8 mouse cellular contexts compared by ENCODE assay signal in the genomic region with DNA sequence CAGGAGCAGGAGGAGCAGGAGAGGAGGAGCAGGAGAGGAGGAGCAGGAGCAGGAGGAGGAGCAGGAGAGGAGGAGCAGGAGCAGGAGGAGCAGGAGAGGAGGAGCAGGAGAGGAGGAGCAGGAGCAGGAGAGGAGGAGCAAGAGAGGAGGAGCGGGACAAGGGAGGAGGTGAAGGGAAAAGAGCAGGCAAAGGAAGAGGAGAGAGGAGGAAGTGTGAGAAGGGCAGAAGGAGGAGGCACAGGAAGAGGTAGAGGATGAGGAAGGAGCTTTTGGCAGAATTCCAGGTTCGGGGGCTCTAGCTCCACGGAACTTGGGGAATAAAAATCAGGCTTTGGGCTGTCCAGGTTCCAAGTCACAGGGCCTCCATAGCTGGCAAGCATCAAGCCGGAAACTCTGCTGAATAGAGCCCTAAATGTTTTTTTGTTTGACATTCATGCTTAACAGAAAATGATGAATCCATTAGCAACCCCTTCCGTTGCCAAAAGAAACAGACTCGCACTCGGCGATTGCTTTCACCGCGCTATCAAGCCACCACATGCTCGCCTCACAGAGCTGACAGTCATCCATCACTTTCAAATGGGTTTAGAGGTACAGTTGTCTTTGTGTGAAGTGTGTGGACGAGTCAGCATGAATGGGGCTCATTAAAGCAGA.
A peak's percentile ranks its signal among the peaks of the same experiment; 100 is the strongest.
DNase-seq lines count a peak whose midpoint lies in the region; ATAC-seq and TF ChIP-seq lines count a peak whose summit lies in the region.

No protein-coding gene starts in this region.

- H3K4me3 ChIP-seq in megakaryocyte, embryonic 14.5 days (replicated peaks): peak overlapping the region; percentile 25
- no peak overlapping the region for H3K4me3 ChIP-seq in heart, postnatal 0 days (ENCODE audit: low read depth, low read length)
- H3K4me3 ChIP-seq in neural tube, embryonic 12.5 days: no peak overlapping the region

- no peaks in the 10 kb centered on the region for H3K27me3 ChIP-seq in megakaryocyte, embryonic 14.5 days (replicated peaks)
- H3K27me3 ChIP-seq in heart, postnatal 0 days (ENCODE audit: control insufficient read depth, insufficient read depth, low read length): no peaks in the 10 kb centered on the region
- H3K27me3 ChIP-seq in neural tube, embryonic 12.5 days (replicated peaks): peaks cover 5% of the 10 kb centered on the region; the same call in 1 of the 2 replicates

- H3K4me1 ChIP-seq in megakaryocyte, embryonic 14.5 days: no peaks in the 10 kb centered on the region
- no peaks in the 10 kb centered on the region for H3K4me1 ChIP-seq in heart, postnatal 0 days (ENCODE audit: control insufficient read depth, insufficient read depth)
- peaks cover 11% of the 10 kb centered on the region for H3K4me1 ChIP-seq in neural tube, embryonic 12.5 days

- no peaks in the 10 kb centered on the region for H3K36me3 ChIP-seq in megakaryocyte, embryonic 14.5 days (replicated peaks; ENCODE audit: low read length)
- H3K36me3 ChIP-seq in heart, postnatal 0 days (replicated peaks; ENCODE audit: control insufficient read depth, insufficient read depth, low read length): no peaks in the 10 kb centered on the region
- H3K36me3 ChIP-seq in neural tube, embryonic 12.5 days: no peaks in the 10 kb centered on the region

- no peak overlapping the region for H3K27ac ChIP-seq in heart, postnatal 0 days (ENCODE audit: low read depth)
- H3K27ac ChIP-seq in neural tube, embryonic 12.5 days: no peak overlapping the region

- H3K9ac ChIP-seq in heart, postnatal 0 days (replicated peaks; ENCODE audit: low read depth, low read length): no peak overlapping the region
- no peak overlapping the region for H3K9ac ChIP-seq in neural tube, embryonic 12.5 days

- DNase-seq in embryo, embryonic 9.5 days (ENCODE audit: extremely low spot score): peak; percentile 39
- peak; percentile 11 for DNase-seq in heart, postnatal 0 days (ENCODE audit: low spot score)
- DNase-seq in layer of hippocampus, postnatal 10 days (ENCODE audit: low spot score in 2 of 2): peak; percentile 33 to 55
- DNase-seq in yolk sac, embryonic 10.5 days (ENCODE audit: low spot score): no peak

- H3K4me2 ChIP-seq in heart, postnatal 0 days (ENCODE audit: low read depth, low read length): peak overlapping the region; percentile 14; the same call in 1 of the 2 replicates
- H3K4me2 ChIP-seq in neural tube, embryonic 12.5 days (replicated peaks): peak overlapping the region; percentile 45

- TF ChIP-seq EP300 in heart, postnatal 0 days (IDR thresholded peaks at IDR 0.05; ENCODE audit: low read depth): no peak

- H3K9me3 ChIP-seq in megakaryocyte, embryonic 14.5 days: peaks cover 24% of the 10 kb centered on the region
- H3K9me3 ChIP-seq in heart, postnatal 0 days (replicated peaks; ENCODE audit: control insufficient read depth, low read length): no peaks in the 10 kb centered on the region
- H3K9me3 ChIP-seq in neural tube, embryonic 12.5 days: no peaks in the 10 kb centered on the region

- no peak for ATAC-seq in megakaryocyte, adult 5-6 weeks (ENCODE audit: poor library complexity, severe bottlenecking)
- 0 out of 2 replicates have a peak, but pooled peaks have one; percentile 36 for ATAC-seq in heart, postnatal 0 days (ENCODE audit: insufficient read depth, low read depth)
- ATAC-seq in neural tube, embryonic 12.5 days (ENCODE audit: low FRiP score, low read depth): peak; percentile 88
- no peak for ATAC-seq in inflammation-experienced regulatory T-cells, adult 6 months

- 20% methylated on average over 12 of the region's 12 CpGs for WGBS in heart, postnatal 0 days
- whole genome bisulfite sequencing in neural tube, embryonic 12.5 days: 7% methylated on average over 12 of the region's 12 CpGs

- no peak for TF ChIP-seq CTCF in heart, postnatal 0 days (IDR thresholded peaks at IDR 0.05; ENCODE audit: low read depth)

Comparison
In these comparisons a context has a peak if more than half of its experiments do, and no peak if none do; other contexts are left out.
1. ATAC-seq: peak in heart, postnatal 0 days (single experiment) and neural tube, embryonic 12.5 days (single experiment); none in megakaryocyte, adult 5-6 weeks (single experiment) and inflammation-experienced regulatory T-cells, adult 6 months (single experiment).